Mouse (Mus musculus): Measurements from ENCODE around the gene Camkv.

DNA sequence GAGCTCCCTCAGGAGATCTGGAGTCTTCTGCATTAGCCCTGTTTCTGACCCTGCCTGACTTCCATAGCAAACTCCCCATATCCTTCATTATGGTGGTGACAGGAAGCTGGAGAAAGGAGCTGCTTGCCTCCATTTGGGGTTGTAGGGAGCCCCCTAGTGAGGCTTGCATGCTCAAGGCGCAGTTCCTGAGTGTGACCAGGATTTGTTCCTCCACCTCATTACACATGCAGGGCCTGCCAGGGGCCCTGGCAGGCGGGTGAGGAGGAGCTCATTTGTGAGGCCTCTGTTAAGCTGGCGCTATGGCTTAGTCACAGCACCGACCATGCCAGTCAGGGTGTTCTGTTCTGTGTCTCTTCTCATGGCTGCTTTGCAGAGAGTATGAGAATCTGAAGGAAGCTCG is 26.4 kb downstream of the Camkv start:
- TF ChIP-seq POLR2A (IDR thresholded peaks at IDR 0.05; ENCODE audit: low read depth, low read length) = no peak
- no peak for TF ChIP-seq MEF2A (IDR thresholded peaks at IDR 0.05; ENCODE audit: borderline replicate concordance, low read depth, low read length)
- no peak for TF ChIP-seq USF1 (IDR thresholded peaks at IDR 0.05; ENCODE audit: low read depth, low read length)
- no peak for TF ChIP-seq SIN3A (IDR thresholded peaks at IDR 0.05; ENCODE audit: low read length)
- TF ChIP-seq JUND (conservative IDR thresholded peaks at IDR 0.05; ENCODE audit: low read depth, low read length) = no peak
- TF ChIP-seq MYC (IDR thresholded peaks at IDR 0.05; ENCODE audit: low read depth, low read length) = no peak
- no peak for TF ChIP-seq HCFC1 (IDR thresholded peaks at IDR 0.05; ENCODE audit: low read depth, low read length)

All from CH12.LX (cell line).